Mouse (Mus musculus) heart, adult 11 months (tissue): ENCODE results near the gene Fgd2.
A peak's percentile ranks its signal among the peaks of the same experiment; 100 is the strongest.

Source experiments
- DNase-seq: peaks from one replicate; pipeline ENCODE4 v3.0.0; 2022

Gene Fgd2

GRCm38 (mm10) chr17:29399241-29399910, 38.7 kb downstream of the Fgd2 start:
- peak; percentile 92 for DNase-seq

GRCm38 (mm10) chr17:29400044-29400443, 39.3 kb downstream of the Fgd2 start:
- no peak for DNase-seq

GRCm38 (mm10) chr17:29401741-29402268, 41.1 kb downstream of the Fgd2 start:
- peak; percentile 91 for DNase-seq

GRCm38 (mm10) chr17:29403179-29403578, 42.5 kb downstream of the Fgd2 start:
- DNase-seq = no peak

- peak; percentile 75 for DNase-seq
Observed at GRCm38 (mm10) chr17:29405501-29405900, 44.8 kb downstream of the Fgd2 start.

GRCm38 (mm10) chr17:29406077-29406476, 45.4 kb downstream of the Fgd2 start:
- DNase-seq = no peak

- no peak for DNase-seq
Observed at GRCm38 (mm10) chr17:29407405-29407804, 46.7 kb downstream of the Fgd2 start.

- DNase-seq = no peak
Observed at GRCm38 (mm10) chr17:29408364-29408763, 47.6 kb downstream of the Fgd2 start.

GRCm38 (mm10) chr17:29409800-29410343, 49.2 kb downstream of the Fgd2 start:
- no peak for DNase-seq

- DNase-seq = no peak
Observed at GRCm38 (mm10) chr17:29411821-29412425, 51.2 kb downstream of the Fgd2 start.

- no peak for DNase-seq
Observed at GRCm38 (mm10) chr17:29414566-29414965, 53.9 kb downstream of the Fgd2 start.

GRCm38 (mm10) chr17:29415761-29416662, 55.3 kb downstream of the Fgd2 start:
- peak; percentile 98 for DNase-seq

GRCm38 (mm10) chr17:29416757-29417156, 56.0 kb downstream of the Fgd2 start:
- no peak for DNase-seq

- DNase-seq = no peak
Observed at GRCm38 (mm10) chr17:29418758-29419380, 58.2 kb downstream of the Fgd2 start.

GRCm38 (mm10) chr17:29419976-29420739, 59.4 kb downstream of the Fgd2 start:
- DNase-seq = peak; percentile 97

GRCm38 (mm10) chr17:29421319-29421718, 60.6 kb downstream of the Fgd2 start:
- no peak for DNase-seq

GRCm38 (mm10) chr17:29422337-29422736, 61.6 kb downstream of the Fgd2 start:
- no peak for DNase-seq

GRCm38 (mm10) chr17:29422912-29423504, 62.3 kb downstream of the Fgd2 start:
- DNase-seq = peak; percentile 99

- peak; percentile 91 for DNase-seq
Observed at GRCm38 (mm10) chr17:29423991-29424390, 63.3 kb downstream of the Fgd2 start.

GRCm38 (mm10) chr17:29425345-29425744, 64.6 kb downstream of the Fgd2 start:
- DNase-seq = peak; percentile 85

GRCm38 (mm10) chr17:29428213-29428612, 67.5 kb downstream of the Fgd2 start:
- peak; percentile 94 for DNase-seq
